Mouse (Mus musculus): ENCODE measurements at regions not wholly inside any gene's neighbourhood (a gene's known extent, or its start where the extent isn't known, plus 50 kb on each side); places are given as distances from the start of the nearest gene placed in this dataset.
A peak's percentile ranks its signal among the peaks of the same experiment; 100 is the strongest.

DNA sequence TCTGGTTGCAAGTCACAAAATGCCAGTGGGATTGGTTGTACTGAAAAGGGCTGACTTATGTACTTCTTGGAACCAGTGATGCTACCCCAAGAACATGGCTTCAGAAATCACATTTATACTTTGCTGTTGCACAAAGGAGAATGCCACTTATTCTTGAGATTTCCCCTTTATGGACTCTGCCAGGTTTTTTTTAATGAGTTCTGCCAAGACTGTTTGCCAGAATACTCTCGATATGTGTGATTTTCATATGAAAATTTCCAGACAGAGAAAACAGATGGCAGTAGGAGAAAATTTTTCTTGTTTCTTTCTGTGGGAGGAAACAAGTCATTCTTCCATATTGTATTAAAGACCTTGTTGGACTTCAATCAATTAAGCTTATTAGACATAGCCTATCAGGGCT, 281.0 kb upstream of the Tle1 start:
- DNase-seq (ENCODE audit: low read depth, low spot score): no peak

DNA sequence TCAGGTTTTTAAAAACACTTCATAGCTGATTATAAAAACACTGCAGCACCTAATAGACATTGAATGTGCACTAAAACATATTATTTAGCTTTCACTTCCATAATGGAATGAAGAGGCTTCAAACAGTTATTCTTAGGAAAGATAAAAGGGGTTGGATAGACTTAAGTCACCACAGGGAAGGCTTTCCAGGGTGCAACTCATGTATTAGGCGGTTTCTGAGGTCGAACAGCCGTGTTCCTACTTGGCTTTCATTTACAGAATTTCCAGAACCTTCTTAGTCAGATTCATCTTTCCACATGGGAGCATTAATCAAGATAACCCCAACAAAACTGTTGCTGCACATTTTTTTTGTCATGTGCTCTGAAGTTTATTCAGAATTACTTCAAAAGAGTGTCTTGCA, 279.8 kb upstream of the Tle1 start:
- no peak for DNase-seq (ENCODE audit: low read depth, low spot score)

DNA sequence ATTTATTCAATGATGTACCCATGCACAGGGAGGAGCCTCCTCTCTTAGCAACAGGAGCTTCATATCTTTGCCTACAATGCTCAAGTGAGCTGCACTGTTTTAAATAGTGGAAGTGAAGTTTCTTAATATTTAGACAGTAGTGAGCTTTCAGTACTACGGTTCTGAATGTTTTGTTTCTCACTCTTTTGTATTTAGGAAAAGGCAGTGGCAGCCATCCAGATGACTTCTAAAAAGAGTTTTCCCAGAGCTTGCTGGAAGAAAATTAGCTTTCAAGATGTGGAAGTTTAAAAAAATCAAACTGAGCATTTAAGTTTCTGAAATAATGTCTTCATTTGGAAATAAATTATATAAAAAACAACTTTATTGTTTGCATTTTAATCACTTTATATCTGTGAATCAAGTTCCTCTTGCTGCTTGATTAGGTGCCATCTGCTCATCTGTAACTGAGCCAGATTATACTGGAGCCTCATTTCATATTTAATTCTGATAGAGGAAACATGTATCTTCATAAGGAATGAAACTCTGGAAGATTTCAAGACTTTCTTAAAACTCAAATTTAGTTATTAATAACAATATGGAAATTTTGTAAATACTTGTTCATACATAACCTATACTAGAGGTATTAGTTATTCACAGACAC, 268.6 kb upstream of the Tle1 start:
- DNase-seq (ENCODE audit: low read depth, low spot score): no peak

DNA sequence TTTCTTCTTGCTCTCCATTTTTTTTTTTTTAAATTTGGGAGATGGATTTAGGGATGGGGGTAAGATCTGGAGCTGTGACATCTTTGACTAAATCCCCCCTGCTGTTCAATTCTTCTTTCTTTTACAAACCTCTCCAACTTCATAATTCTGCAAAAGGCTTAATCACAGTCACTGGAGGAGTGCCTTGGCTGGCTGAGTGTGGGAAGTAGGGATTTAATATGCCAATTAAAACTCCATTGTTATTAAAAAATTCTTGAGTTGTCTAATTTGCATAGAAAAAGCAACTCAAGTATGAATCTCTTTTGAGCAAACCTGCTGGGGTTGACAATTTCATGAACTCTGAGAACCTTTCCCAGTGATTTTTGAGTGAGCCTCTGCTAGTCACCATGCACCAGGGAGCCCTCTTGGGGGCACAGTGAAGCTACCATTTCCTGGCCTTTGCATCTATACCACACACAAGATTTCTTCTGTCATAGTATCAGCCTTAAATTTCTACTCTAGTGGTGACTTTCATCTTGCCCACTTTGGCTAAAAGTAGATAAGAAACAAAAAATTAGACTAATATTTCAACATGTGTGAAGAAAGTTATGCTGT, 243.6 kb upstream of the Tle1 start:
- no peak for DNase-seq (ENCODE audit: low read depth, low spot score)

DNA sequence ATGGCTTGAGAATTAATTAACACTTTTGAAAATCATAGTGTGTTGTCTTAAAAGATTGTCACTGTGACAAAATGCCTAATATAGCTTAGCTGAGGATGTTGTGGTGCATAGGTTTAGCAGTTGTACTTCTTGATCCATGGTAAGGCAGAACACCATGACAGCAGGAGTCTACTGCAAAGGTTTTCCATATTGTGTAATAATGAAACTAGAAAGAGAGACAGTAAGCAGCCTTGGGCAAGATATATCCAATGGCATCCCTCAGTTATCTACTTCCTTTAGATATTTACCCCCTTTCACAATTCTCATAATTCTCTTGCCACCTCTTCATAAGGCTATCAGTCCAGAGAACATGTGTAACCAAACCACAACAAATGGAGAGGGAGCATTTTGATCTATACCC, 236.6 kb upstream of the Tle1 start:
- DNase-seq (ENCODE audit: low read depth, low spot score): no peak

DNA sequence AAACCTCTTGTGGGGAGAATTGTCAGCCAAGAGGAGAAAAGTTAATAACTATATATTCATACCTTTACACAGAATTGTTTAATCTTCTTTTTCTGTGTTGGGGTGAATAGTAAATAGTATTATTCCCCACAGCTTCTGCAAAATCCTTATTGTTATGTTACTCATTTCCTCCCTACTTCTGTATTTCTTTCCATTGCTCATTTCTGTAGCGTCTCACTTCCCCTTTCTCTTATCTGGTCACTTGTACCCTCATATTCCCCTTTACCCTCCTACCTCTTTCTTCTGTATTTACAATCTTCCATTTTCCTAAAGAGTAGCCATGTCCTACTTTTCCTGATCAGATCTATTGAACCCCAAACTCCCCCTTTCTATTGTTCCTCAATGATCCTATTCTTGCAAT, 224.6 kb upstream of the Tle1 start:
- DNase-seq (ENCODE audit: low read depth, low spot score): no peak

DNA sequence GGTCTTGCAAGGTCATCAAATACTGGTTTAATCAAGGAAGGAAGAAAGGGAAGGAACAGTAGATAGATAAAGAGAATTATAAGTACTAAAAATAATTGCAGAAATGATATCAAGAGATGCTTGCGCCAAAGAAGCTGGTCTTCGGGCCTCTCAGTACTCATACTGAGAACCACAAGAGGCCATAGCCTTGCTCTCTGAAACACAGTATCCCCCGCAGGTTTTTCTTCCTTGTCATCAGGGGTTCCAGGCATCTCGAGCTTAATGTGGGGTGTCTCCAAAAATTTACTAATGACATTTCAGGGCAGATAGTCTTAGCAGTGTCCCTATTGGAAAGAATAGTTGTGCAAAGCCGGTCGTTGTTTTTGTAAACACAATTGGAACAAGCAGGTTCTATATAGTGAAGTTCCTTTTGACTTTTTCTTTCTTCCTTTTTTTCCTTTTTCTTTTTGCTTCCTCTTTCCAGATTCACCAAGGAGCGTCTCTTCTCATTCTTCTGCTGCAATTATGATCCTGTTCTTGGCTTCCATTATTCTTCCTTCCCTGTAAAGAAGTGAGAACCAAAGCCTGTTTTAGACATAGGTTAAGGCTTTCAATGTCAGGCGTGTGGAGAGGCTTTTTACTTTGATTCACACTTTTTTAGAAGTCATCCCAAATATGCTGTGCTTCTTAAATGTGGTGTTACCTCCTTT, 211.5 kb upstream of the Tle1 start:
- no peak for DNase-seq (ENCODE audit: low read depth, low spot score)

DNA sequence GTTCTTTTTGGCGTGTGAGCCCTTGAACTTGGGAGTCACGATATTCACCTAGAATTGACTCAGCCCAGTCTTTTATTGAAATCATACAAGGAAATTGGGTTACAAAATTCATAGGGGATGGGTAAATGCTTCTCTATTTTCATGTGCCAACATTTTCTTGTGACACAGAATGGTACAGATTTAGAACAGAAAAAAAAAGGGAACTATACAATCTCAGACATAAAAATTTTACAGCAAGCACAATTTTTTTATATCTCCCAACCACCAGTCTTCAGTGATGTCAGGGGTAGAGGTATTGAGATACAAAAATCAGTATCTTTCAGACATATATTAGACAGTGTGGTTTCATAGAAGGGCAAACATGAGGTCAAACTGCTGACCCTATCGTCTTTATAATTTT, 210.6 kb upstream of the Tle1 start:
- DNase-seq (ENCODE audit: low read depth, low spot score): no peak

DNA sequence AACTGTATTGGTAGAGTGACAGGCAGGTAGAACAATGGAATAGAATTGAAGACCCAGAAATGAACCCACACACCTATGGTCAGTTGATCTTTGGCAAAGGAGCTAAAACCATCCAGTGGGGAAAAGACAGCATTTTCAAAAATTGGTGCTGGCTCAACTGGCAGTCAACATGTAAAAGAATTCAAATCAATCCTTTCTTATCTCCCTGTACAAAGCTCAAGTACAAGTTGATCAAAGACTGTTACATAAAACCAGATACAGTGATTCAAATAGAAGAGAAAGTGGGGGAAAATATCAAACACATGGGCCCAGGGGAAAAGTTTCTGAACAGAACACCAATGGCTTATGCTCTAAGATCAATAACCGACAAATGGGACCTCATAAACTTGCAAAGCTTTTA, 200.0 kb upstream of the Tle1 start:
- no peak for DNase-seq (ENCODE audit: low read depth, low spot score)

DNA sequence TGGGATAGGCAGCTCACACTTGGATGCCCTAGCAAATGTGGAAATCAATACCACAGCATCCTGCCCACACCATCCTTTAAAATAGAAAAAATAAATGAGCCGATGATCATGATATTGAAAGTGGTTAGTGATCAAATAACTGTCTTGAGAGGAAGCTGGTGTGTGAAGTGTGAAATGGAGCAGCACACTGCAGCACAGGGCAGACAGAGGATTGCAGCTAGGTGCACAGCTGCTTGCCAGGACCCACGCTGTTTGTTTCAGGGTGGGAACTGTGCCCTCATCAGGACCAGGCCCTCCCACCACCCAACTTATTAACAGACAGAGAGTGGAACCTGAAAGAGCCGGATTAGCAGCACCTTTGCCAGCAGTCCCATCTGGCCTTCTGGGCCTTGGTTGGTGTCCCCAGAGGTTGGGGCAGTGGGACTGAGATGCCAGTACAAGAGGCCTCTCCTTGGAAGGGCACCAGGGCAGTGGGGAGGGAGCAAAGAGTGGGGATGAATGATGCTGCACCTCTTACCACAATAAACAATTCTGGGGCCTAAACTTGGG, 191.2 kb upstream of the Tle1 start:
- DNase-seq (ENCODE audit: low read depth, low spot score): no peak

DNA sequence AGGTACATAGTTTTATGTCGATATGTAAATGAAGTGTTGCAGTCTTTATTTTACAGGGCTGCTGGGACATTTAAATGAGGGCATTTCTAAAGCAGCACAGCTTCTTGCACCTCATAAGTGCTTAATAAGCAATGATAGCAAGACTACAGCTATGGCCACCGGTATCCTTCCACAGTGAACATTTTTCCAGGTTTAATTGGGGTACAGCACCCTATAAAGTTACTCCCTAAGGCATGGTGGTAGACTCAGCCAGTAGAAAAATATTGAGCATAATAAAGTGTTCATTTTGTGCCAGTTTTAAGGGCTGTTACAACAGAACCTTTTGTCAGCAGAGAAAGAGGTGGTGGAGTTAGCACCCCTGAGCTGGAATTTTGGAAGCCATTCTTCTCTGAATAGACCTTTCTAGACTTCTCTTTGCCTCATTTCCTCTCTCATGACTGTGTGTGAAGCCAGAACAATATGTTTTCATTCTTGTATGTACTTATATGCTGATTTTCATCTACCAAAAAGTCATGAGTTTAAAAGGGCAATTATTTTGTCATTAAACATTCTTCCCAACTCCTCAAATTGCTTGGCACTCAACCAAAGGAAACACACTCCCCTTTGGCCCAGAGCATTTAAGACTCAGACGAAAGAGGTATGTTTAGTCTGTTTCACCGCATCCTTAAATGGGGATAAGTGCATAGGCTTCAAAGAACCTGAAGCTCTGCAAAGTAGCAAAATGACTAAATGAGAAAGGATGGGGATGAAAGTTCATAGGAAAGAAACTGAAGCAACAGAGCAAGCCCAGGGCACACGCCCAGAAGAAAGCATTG, 189.3 kb upstream of the Tle1 start:
- no peak for DNase-seq (ENCODE audit: low read depth, low spot score)

DNA sequence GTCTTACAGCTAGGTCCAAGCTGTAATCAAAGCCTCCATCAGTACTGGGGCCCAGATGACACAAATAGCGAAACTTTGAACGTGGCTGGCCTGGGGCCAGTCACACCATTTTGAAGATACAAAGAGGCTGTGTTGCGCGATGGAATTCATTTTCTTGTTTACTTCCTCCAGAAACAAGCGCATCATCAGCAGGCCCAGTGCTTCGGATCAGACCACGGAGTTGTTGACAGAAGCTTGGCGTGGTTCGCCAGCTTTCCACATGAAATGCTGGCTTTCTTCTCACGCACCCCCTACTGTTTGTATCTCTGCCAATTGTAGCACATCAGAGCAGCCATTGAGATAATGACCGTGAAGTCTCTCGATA, 184.2 kb upstream of the Tle1 start:
- peak; percentile 37 for DNase-seq (ENCODE audit: low read depth, low spot score)

DNA sequence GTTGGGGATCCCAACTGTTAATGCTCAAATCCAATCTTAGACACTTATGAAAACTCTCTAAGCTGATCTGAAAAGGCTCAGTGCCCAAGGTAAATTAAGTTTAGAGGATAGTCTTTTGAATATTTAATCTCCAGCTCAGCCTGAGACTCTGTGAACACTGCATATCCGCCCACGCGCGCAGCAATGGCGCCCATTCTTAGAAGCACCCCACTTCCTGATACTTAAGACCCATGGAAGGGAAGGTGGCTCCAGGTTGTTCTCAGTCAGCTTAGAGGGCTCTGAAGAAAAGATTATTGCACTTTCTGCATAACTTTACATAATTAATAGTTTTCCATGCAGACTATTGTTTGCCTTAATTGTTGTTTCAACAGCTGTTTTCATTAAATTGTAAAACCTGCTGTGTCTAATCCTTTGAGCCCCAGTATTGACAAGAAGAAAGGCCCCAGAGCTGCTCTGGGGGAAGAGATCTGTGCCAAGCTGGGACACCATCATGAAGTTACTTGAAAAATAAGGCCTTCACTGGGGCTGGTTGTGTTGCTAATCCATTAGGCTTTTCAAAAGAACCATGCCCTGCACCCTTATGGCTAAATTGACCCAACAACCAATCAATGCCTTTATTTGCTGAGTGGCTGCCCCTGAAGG, 183.7 kb upstream of the Tle1 start:
- no peak for DNase-seq (ENCODE audit: low read depth, low spot score)

DNA sequence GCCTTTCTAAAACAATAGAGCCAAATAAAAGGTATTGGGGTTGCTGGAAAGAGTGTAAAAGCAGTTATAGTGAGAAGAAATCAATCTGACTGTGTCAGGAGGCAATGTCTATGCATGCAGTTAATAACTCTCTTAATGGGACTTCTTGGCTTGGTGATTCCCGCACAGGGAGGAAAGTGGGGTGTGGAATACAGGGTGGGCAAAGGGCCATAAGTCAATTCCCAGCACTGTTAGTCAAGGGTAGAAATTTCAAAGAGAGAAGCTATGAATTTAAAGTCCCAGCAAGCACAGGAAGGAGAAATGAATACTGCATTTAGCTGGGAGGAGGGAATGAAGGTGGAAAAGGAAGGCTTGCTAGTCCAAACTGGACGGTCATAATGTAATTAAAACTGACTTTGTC, 183.0 kb upstream of the Tle1 start:
- DNase-seq (ENCODE audit: low read depth, low spot score): no peak

DNA sequence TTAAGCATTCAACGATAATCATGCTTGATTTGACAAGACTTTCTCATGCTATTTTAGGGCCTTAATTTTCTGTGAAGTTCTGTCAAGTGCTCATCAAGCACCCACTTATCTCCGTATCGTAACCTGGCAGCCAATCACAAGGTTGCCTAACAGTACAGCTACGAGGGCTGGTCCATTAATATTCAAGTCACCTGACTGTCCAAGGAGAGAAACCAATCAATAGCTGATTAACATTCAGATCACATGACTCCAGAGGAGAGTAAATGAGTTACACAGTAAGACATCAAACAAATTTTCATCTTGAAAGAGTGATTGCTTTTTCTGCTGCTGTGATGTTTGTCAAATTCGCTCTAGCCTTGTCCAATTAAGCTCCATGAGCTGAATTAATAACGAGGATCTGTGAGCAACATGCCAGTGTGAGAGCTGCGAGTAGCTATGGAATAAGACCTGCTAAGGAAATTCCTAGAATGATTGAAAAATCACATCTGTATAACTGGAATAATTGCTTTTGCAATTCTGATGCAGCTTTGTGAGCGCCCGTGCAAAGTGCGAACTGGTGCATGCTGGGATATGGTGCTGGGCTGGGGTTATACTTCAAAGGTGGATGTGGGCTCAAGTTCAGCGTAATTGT, 181.9 kb upstream of the Tle1 start:
- no peak for DNase-seq (ENCODE audit: low read depth, low spot score)

DNA sequence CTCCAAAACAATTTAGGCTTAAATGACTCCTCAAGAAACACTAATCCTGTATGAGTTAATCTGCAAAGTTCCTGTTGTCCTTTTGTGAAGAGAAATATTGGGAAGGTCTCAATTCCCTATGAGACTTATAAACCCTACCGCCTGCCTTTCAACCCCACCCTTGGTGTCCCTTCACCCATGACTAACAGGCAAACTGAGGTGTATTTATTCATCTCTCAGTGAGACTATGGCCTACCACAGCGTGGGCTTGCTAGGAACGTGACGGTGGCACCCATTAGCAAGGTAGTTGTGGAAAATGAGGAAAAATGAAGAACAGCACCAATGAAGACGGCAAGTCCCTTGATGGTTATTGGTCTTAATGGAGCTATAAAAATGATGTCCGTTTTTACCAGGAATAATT, 181.0 kb upstream of the Tle1 start:
- DNase-seq (ENCODE audit: low read depth, low spot score): no peak

DNA sequence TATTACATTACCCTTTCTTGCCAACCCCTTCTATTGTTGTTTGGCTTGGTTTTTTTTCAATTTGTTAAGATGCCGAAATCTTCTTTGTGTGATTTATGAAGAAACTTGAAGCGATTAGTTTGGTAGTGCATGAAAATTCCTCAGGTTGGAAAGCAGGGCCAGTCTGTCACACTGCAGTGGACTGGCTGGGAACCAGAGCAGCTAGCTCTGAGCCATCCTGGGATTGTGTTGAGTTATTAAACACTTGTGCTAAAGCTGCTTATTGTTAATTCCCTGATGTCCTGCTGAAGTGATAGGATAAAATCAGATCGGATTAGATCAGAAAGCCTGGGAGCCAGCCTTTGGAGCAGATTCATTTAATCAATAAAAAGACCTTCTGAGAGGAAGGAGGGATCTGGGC, 180.4 kb upstream of the Tle1 start:
- DNase-seq (ENCODE audit: low read depth, low spot score): no peak

DNA sequence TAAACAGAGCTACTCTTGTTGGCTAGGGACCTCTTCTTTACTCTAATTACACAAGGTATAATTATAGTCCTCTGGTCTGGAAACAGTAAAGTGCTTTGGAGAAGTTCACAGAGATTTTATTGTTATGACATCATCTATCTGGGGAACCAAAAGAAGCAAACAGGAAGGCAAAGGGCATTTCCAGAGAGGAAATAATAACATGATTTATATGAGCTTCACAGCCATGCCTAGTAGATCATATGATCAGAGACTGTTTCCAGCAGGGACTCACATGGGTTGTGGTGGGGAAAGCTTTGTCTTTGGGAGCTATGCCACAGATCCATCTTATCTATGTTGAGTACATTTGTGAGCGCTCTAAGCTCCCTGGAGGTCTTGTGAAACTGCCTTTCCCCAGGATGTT, 178.8 kb upstream of the Tle1 start:
- no peak for DNase-seq (ENCODE audit: low read depth, low spot score)

DNA sequence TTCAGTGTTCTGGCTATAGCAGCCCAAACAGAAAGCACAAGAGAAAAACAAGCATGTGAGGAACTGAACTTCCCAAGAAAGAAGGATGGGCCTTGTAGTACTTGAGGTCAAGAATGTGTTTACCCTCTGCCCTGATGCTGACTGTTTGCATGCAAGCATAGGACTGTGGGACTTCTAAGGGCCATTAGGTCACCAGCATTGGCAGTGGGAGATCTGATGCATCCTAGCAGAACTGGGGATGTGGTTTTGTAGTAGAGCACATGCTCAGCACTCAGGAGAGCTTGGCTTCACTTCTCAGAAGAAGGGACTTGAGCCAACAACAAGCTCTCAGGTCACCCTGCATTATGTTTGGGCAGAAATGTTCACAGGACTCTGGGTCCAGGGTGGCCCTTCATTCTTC, 178.3 kb upstream of the Tle1 start:
- DNase-seq (ENCODE audit: low read depth, low spot score): no peak

DNA sequence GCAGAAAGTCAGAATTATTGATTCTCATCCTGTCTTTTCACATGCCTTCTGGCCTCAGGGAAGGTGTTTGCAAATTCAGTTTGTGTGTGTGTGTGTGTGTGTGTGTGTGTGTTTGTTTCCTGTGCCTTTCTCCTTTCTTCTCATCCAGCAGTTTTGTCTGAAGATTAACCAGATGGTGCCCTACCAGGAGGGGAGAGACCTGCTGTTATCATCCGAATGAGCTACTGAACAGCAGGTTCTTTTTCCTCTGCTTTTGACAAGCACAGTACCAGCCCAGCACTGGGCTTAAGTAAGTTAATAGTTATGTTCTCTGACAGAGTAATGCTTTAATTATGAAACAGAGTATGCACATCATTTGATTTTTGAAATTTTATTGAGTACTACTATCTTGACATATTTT, 176.8 kb upstream of the Tle1 start:
- no peak for DNase-seq (ENCODE audit: low read depth, low spot score)

DNA sequence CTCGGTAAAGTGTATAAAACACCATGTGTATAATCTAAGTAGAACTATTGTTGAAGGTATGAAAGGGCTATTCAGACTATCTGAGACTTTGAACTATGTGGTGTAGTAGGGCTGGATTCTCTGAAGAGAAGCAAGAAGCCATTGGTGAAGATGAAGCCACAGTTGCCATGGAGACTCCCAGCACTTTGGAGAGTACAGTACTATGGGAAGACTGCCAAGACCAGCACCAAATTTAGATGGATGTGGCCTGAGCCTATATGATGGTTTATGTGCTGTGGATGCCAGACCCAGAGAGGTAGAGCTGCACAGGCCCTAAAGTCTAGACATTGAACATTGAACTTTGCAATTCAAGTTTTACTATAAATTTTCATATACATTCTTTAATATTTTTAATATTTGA, 151.3 kb upstream of the Tle1 start:
- DNase-seq (ENCODE audit: low read depth, low spot score): no peak

Measured in mesoderm, embryonic 11.5 days (tissue).